Mouse (Mus musculus): Measurements from ENCODE around the gene 3110082I17Rik.

GRCm38 (mm10) chr5:139495019-139495669 lies 34.8 kb upstream of the 3110082I17Rik start:
- TF ChIP-seq POLR2A (IDR thresholded peaks at IDR 0.05; ENCODE audit: low read depth, low read length) (no peak), CTCF (conservative IDR thresholded peaks at IDR 0.05; ENCODE audit: insufficient read depth, insufficient read length, low read depth, low read length) (no peak)
